Mouse (Mus musculus) brain, embryonic 14.5 days (tissue): ENCODE results near the gene Eps15l1.

Experiments used
- CTCF ChIP-seq: fragments of 200-500 bp; IDR thresholded peaks from 2 replicates; pipeline ENCODE4 v1.5.1; 2012; ENCODE audit warnings: inconsistent platforms, mild to moderate bottlenecking, moderate library complexity, borderline replicate concordance; ENCODE audit not compliant: insufficient read depth, insufficient read length; ENCODE audit errors: extremely low read depth
- POLR2A ChIP-seq: fragments of 200-500 bp; IDR thresholded peaks from 2 replicates; pipeline ENCODE4 v1.6.1; 2012; ENCODE audit warnings: mild to moderate bottlenecking, inconsistent platforms, borderline replicate concordance; ENCODE audit not compliant: poor library complexity, insufficient read depth, insufficient read length, severe bottlenecking; ENCODE audit errors: extremely low read depth

DNA sequence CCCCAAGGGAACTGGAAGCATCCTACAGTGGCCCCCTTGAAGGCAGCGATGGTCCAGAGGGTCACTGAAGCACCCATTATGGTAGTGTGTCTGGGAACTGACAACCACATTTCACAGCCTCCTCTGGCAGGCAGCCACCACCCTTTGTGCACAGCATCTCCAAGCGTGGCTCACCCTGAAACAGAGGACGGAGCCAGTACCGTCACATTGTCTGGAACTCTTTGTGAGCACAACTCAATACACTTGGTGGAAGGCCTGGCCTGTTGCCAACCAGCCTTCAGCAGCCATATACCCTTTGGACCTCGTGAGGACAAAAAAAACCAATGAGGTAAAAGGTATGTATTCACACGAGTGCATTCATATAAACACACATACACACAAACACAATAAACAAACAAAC is 113.0 kb downstream of the Eps15l1 start:
- TF ChIP-seq CTCF (no peak), POLR2A (no peak)
